Mouse (Mus musculus) neutrophil, adult 5-6 weeks (primary cell): ENCODE data around the gene Gm20388. TPM values are rescaled to one million over a fixed set of nuclear protein-coding genes. Genes with fewer than 3 reads are reported as not detected.

Experiments
- ATAC-seq: fragments of 151-379, 151-347 bp; 2 replicates; pipeline ENCODE4 v1.8.0; 2017; ENCODE audit warnings: mild to moderate bottlenecking, moderate TSS enrichment; ENCODE audit not compliant: insufficient number of reproducible peaks, poor library complexity, low FRiP score, severe bottlenecking; ENCODE audit errors: extremely low read depth
- total RNA-seq: library from RNA; stranded (forward); fragments of 200-1000 nt; gene quantifications from 2 replicates; pipeline ENCODE4 v1.2.3, GENCODE M21; 2017

The Gm20388 gene
- total RNA-seq, 1 experiment from 2014 or later, result 10.8 TPM

- ATAC-seq, result no peak
These were observed 2356.2 kb downstream of the Gm20388 start for GRCm38 (mm10) chr8:122266867-122267266.

GRCm38 (mm10) chr8:122268861-122269260 is 2358.2 kb downstream of the Gm20388 start:
- ATAC-seq, result no peak

- ATAC-seq, result peak; percentile 37; the same call in 1 of the 2 replicates
These were observed 2358.8 kb downstream of the Gm20388 start for GRCm38 (mm10) chr8:122269404-122269803.

- no peak for ATAC-seq
These were observed 2359.9 kb downstream of the Gm20388 start for GRCm38 (mm10) chr8:122270555-122270954.

- peak; percentile 64 for ATAC-seq
These were observed 2362.5 kb downstream of the Gm20388 start for GRCm38 (mm10) chr8:122273152-122273551.

GRCm38 (mm10) chr8:122273826-122274225 is 2363.2 kb downstream of the Gm20388 start:
- ATAC-seq, result no peak

GRCm38 (mm10) chr8:122274651-122275391 is 2364.2 kb downstream of the Gm20388 start:
- ATAC-seq, result no peak

GRCm38 (mm10) chr8:122276308-122276707 is 2365.7 kb downstream of the Gm20388 start:
- no peak for ATAC-seq

- no peak for ATAC-seq
These were observed 2366.8 kb downstream of the Gm20388 start for GRCm38 (mm10) chr8:122277204-122277995.

GRCm38 (mm10) chr8:122280156-122280555 is 2369.5 kb downstream of the Gm20388 start:
- no peak for ATAC-seq

GRCm38 (mm10) chr8:122280588-122281316 is 2370.1 kb downstream of the Gm20388 start:
- no peak for ATAC-seq

- ATAC-seq, result peak; percentile 73
These were observed 2370.8 kb downstream of the Gm20388 start for GRCm38 (mm10) chr8:122281317-122282034.

- ATAC-seq, result no peak
These were observed 2371.4 kb downstream of the Gm20388 start, which contains the start of gene Zfpm1 for GRCm38 (mm10) chr8:122282035-122282358. Gene Zfpm1, plus strand, starts transcription at chr8:122282141.

- ATAC-seq, result no peak
These were observed 2372.1 kb downstream of the Gm20388 start for GRCm38 (mm10) chr8:122282501-122283355.

GRCm38 (mm10) chr8:122283356-122284202 is 2372.9 kb downstream of the Gm20388 start:
- no peak for ATAC-seq

GRCm38 (mm10) chr8:122284203-122284658 is 2373.6 kb downstream of the Gm20388 start:
- no peak for ATAC-seq

- ATAC-seq, result no peak
These were observed 2374.1 kb downstream of the Gm20388 start for GRCm38 (mm10) chr8:122284659-122285261.
